Mouse (Mus musculus) c-Kit-positive CD71-positive TER-119-negative erythroid progenitor cells, embryonic 14.5 days (primary cell): ENCODE results near the gene 4930556J24Rik.
"Not testable (repeated sequence)": the region's sequence is repeated elsewhere in the genome, so short reads cannot be mapped to it uniquely, and the experiment has no call there.

Experiments used
- DNase-seq: peaks from one replicate; pipeline ENCODE4 v3.0.0-alpha.2; 2013; ENCODE audit warnings: low read depth

Gene 4930556J24Rik

GRCm38 (mm10) chr11:3973081-3973480, 3.5 kb downstream of the 4930556J24Rik start:
- DNase-seq, result no peak

GRCm38 (mm10) chr11:3970361-3970760, 6.2 kb downstream of the 4930556J24Rik start:
- DNase-seq, result no peak

- no peak for DNase-seq
Measured at GRCm38 (mm10) chr11:3969837-3970236, 6.7 kb downstream of the 4930556J24Rik start.

GRCm38 (mm10) chr11:3964416-3965172, 12.0 kb downstream of the 4930556J24Rik start:
- DNase-seq, result no peak

DNA sequence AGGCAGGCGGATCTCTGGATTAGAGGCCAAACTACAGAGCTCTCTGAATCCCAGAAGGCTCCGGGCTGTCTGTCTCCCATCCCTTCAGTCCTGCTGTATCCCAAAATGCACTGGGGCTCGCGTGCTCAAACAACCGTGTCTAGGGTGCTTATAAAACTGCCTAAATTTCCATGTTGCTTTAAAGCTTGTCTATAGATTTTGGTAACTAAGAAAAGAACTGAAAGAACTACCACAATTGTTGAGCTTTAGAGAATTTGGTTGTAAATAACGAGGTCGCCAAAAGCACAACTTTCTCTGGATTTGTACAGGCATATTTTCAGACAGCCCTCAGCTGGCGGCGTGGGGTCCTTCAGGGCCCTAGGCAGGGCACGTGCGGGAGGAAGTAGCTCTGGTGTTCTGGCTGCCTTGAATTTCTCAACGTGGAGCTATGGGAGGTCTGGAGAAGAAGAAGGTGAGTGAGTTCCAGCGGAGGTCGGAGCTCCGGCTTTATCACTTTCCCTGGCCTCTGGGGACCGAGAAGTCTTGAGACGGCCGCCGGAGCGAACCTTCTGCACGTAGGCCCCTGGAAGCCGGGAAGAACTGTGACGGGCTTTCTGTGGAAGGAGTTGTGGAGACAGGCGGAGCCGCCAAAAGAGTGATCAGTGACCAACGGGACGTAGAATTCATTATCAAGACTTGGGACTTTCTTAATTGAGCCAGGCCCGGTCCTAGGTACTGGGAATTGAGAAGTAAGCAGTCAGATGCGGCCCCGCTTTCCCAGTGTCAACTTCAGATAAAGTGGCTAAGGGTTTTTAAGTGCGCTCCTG, 12.8 kb downstream of the 4930556J24Rik start, which contains the start of gene Pes1:
Pes1 (plus strand) TSS at position 366 of the 806 bp plus-strand sequence.
- peak; percentile 72 for DNase-seq

- DNase-seq, result no peak
Measured at GRCm38 (mm10) chr11:3963155-3963554, 13.4 kb downstream of the 4930556J24Rik start.

DNA sequence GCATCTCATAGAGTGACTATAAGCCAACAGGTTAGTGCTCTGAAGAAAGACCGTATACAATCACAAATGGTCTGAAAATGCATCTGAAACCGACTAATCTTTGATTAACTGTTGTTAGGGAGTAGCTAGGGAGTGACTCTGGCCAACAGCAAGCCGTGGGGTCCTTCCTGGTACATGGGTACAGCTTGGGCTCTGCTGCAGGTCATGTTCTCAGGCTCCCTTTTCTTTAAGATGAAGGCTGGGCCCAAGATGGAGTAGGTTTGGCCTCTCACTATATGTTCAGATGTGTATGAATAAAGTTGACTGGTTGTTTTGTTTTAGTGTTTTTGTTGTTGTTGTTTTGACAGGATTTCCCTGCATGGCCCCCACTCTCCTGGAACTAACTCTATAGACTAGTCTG, 14.8 kb downstream of the 4930556J24Rik start:
- no peak for DNase-seq

DNA sequence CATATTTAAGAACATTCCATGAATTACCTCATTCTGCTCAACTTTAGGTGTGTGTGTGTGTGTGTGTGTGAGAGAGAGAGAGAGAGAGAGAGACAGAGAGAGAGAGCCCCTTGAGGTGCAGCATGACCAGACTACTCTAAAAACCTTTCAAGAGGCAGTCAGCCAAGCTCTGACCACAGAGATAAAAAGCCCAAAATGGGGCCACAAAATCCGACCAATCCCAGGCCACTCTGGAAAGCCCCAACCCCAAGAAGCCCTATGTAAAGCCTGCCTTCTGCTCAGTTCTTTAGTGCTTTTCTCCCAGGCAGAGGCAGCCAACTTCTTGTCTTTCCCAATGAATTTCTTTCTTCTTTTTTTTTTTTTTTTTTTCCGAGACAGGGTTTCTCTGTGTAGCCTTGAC, 15.7 kb downstream of the 4930556J24Rik start:
- no peak for DNase-seq

DNA sequence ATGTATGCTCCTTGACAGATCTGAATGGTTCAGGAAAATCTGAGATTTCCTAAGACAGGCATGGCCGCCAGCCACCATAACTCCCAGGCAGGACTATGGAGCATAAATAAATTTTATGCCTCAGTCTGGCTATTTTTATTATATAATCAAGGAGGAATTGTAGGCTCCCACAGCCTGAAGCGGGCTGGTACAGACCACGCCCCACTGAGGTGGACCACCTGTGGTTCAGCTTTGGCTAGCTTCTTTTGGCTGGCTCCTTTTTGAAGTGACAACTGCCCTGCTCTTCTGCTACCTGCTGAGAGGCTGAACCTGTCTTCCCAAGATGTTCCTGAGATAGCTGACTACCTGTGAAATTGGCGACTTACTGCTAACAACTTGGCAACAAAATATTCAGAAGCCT, 21.2 kb downstream of the 4930556J24Rik start:
- DNase-seq, result not testable (repeated sequence)

DNA sequence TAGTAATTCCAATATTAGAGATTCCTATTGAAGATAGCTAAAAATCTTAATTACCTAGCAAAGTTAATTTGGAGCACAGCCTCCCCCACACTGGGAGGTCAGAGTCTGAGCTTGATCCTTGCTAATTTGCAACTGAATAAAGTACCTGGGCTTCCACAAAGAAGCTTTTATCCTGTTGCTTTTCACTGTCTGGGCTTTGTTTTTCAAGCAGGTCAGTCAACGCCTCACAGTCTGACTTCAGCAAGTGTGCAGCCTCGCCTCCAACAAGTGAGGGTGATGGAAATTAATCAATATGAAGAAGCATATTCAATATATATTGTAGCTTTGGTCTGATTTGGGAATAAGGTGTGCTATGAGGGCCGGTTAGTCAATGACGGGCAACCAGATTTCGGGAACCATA, 21.7 kb downstream of the 4930556J24Rik start:
- not testable (repeated sequence) for DNase-seq

DNA sequence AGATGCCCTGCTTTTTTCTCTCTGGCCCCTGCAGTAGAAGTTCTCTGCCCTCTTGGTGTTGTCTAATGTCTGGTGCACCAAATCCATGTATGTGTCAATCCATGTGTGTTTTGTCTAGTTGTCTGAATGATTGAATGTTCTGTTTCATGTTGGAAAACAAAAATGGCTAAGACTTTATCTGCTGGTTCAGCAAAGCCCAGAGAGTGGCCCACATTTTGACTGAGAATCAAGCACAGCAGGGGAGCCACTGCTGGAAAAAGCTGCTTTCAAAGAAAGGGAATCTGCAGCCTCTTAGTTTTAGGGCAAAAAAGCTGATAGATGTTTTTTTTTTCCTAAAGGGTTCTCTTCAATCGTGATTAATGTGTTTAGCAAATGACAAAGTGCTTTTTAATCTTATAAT, 30.2 kb downstream of the 4930556J24Rik start:
- no peak for DNase-seq

DNA sequence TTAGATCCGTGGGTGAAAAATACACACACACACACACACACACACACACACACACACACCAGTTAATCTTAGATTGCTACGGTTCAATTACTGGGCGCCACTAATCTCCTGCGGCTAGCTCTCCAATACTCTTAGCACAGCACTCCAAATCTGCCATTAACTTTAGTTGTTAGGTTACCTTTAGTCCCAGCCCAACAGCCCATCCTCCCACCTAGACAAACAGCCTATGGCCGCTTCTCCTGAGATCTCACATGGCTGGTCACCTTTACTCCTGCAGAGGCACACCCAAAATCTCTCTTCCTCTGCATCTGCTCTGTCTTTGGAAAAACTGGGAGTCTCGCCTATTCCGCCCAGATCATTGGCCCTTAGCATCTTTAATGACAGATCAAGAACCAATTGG, 35.2 kb downstream of the 4930556J24Rik start:
- no peak for DNase-seq

DNA sequence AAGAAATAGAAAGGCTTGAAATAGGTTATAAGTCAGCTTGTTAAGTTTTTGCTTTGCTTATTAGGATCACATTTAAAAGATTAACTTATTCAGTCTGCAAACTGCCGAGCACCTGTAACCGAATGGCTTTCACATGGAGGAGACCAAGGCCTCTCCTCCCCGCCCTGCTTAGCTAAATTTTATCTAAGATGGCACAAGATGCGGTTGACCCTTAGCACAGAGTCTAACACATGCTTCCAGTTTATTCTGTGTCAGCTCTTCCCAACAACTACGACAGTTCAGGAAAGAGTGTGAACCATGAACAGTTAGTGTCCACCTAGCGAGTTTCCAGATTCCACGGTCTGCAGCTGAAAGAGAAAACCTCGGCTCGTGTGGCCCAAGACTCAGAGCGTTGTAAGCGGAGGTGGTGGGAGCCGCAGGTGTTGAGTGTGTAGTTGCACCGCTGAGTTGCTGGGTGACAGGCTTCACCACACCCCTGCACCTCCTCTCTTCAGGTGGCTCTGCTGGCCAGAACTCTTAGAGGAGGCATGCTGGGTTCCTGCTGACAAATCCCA, 39.2 kb downstream of the 4930556J24Rik start:
- DNase-seq, result no peak

DNA sequence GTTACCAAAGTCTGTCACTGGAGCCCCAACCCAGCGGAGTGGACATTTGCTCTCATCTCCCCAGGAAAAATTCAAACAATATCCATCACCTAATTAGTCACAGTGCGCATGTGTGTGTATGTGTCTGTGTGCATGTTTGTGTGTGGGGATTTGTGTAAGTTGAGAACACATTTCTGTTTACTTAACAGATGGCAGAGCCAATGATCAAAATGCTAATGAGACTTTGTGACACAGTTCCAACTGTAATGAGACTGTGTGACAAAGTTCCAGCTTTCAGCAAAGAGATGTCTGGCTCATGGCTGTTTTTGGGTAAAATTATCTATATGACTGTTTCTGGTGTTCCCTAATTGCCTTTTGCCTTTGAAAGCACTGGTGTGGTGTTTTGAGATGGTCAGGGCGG, 40.3 kb downstream of the 4930556J24Rik start:
- no peak for DNase-seq

DNA sequence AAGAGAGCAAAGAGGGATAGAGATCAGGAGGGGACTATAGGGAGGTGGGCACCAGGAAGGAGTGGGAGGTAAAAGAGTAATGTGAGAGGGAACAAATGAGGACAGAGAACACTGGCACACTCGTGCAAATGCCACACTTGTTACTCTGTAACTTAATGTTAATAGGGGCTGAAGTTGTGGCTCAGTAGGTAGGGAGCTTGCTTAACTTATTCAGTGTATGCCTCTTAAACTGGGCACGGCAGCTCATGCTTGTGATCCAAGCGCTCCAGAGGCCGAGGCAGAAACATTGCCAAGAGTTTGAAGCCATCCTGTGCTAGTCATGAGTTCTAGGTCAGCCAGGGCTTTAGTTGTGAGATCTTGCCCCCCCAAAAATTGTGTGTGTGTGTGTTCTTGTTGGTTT, 41.4 kb downstream of the 4930556J24Rik start:
- DNase-seq, result no peak

DNA sequence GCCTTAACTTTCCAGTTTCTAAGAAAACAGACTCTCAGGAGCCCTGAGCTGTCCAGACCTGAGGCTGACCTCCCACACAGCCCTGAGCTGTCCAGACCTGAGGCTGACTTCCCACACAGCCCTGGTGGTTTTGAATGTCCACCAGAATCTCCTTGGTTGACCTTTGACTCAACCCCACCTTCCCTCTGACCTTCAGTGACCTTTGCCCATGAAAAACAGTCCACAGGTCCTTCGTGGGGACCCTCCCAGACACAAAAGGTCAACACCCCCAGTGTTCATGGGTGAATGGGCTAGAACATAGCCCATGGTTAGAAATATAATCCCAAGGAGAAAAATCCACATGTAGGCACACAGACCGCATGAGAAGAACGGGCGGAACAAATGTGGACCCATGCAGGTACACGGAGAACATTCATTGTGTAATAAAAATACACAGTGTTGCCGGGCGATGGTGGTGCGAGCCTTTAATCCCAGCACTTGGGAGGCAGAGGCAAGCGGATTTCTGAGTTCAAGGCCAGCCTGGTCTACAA, 42.8 kb downstream of the 4930556J24Rik start:
- DNase-seq, result no peak

GRCm38 (mm10) chr11:3931511-3932211, 44.9 kb downstream of the 4930556J24Rik start, which contains the start of gene Tcn2:
Tcn2 (minus strand) TSS chr11:3932159.
- peak; percentile 52 for DNase-seq

DNA sequence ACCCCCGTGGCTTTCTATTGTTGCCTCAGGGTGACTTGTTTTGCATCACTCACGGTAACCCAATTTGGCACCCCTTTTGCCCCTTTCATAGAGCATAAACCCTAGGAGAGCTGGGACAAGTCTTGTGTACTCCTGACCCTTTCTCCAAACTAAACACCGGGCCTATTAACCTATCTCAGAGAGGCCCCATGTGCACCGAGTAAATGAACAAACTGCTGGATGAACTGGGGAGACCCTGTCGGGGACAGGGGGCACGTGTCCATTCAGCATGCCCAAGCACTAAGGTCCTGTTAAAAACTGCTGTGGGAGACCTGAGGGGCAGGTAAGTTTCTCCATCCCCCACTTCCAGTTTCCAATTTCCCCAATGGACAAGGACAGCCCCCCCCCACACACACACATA, 45.6 kb downstream of the 4930556J24Rik start:
- no peak for DNase-seq

DNA sequence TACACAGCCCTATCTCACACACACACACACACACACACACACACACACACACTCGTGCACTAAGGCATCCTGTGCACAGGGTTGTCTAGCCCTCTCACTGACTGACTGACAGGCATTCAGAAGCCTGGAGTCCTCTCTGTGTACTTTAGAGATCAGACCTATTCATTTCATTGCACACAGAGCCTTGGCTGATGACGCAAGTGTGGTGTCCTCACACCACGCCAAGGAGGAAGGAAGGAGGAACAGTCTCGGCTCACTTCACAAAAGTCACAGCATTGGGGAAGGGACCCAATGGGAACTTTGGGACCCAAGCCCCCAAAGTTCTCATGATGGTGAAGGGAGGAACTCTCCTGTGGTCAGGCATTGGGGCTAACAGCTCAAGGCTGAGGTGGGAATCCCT, 46.6 kb downstream of the 4930556J24Rik start:
- DNase-seq, result no peak

GRCm38 (mm10) chr11:3925916-3926315, 50.7 kb downstream of the 4930556J24Rik start:
- DNase-seq, result no peak

- no peak for DNase-seq
Measured at GRCm38 (mm10) chr11:3922731-3923130, 53.8 kb downstream of the 4930556J24Rik start.

GRCm38 (mm10) chr11:3922115-3922514, 54.5 kb downstream of the 4930556J24Rik start:
- no peak for DNase-seq
